Mouse (Mus musculus): ENCODE results near the gene Ttc41. TPM values are rescaled to one million over a fixed set of nuclear protein-coding genes. Genes with fewer than 3 reads are reported as not detected.
"Not testable (repeated sequence)": the region's sequence is repeated elsewhere in the genome, so short reads cannot be mapped to it uniquely, and the experiment has no call there.

Gene Ttc41
- polyA plus RNA-seq (2016; fragmentation: Nextera tagmentation; extraction: Ambion mirVana) = 2.1 and 2.5 TPM in 2 replicates

DNA sequence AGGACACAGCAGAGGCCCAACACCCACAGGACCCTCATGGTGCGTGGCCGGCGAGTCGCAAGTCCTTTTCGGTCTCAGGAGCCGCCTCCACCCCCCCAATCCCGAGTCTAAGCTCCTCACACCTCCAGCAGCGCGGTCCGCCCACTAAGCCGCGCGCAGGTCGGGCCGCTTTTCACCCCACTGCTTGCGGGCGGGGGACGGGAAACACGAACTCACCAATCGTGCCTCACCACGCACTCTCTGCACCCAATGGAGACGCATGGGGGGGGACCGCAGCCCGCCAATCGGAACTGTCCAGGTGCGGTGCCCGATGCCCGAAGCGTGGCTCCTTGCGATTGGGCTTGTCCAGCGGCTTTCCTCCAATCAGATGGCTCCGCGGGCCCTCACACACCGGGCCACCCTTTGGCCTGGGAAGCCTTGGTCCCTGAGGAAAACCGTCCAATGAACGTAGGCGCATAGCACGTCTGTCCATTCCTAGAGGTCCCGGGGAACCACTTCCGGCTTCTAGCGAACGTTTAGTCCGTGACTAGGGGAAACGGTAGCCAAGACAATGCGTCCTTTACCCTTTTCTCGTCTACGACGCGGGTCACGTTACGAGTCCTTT lies at the start of gene Ttc41, which contains the start of gene Hsp90b1:
TSS of gene Ttc41 (plus strand) at position 494 of the 604 bp plus-strand sequence.
TSS of gene Hsp90b1 (minus strand) at position 192 of the 604 bp plus-strand sequence.
- Histone ChIP-seq H3K27me3 (no peaks in the 10 kb centered on the region), H3K4me2 (peak within 1 kb of the TSS; percentile 95), H3K4me1 (replicated peaks) (peaks cover 38% of the 10 kb centered on the region), H3K27ac (peak within 1 kb of the TSS; percentile 94), H3K36me3 (peaks cover 36% of the 10 kb centered on the region), H3K9ac (replicated peaks) (peak within 1 kb of the TSS; percentile 91), H3K9me3 (no peaks in the 10 kb centered on the region), H3K4me3 (replicated peaks) (peak within 1 kb of the TSS; percentile 84)
- WGBS = under 1% methylated on average over 51 of the region's 51 CpGs
- ATAC-seq (ENCODE audit: insufficient number of reproducible peaks, insufficient read depth, low FRiP score, low TSS enrichment, low read depth) = peak; percentile 98

DNA sequence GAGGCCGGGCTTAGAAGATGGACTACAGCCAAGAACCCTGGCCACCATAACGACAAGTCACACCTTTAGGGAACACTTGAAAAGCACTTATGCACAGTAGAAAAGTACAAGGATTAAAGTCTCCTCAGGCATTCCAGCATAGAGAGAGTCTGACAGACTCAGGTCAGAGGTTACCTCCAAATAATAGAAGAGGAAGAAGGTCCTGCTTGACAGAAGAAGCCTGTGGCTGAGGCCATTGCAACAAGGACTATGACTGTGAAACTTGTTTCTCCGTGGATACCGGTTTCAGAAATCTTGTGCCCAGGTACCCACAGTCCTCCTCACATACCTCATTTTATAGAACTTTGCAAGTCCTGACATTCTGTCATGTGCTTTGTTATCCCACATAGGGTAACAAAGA lies 35.1 kb upstream of the Ttc41 start:
- H3K9me3 ChIP-seq; H3K4me2 ChIP-seq; H3K27me3 ChIP-seq; H3K4me3 ChIP-seq (replicated peaks); H3K4me1 ChIP-seq (replicated peaks); H3K36me3 ChIP-seq; H3K9ac ChIP-seq (replicated peaks); H3K27ac ChIP-seq; ATAC-seq (ENCODE audit: insufficient number of reproducible peaks, insufficient read depth, low FRiP score, low TSS enrichment, low read depth): not testable (repeated sequence)
- 80% methylated on average over 4 of the region's 4 CpGs for WGBS

DNA sequence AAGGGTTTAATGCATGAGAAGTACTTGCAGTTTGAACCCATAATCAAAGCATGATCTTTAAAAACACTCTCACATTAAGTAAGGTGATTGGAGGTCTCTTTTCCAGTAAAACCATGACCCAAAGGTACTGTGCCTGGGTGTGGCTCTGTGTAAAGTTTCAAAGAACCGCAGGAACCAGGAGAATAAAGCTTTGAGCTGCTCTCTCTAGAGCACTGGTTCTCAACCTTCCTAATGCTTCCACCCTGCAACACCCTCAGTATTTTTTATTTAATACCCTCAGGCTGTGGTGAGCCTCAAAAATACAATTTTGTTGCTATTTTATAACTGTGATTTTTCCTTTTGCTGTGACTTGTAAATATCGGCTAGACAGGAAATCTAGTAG lies 20.8 kb upstream of the Ttc41 start:
- 32% methylated on average over 2 of the region's 2 CpGs for WGBS
- H3K27me3 ChIP-seq; H3K9ac ChIP-seq (replicated peaks); H3K4me1 ChIP-seq (replicated peaks); H3K27ac ChIP-seq; H3K9me3 ChIP-seq; H3K36me3 ChIP-seq: not testable (repeated sequence)
- ATAC-seq (ENCODE audit: insufficient number of reproducible peaks, insufficient read depth, low FRiP score, low TSS enrichment, low read depth) = peak; percentile 54
- Histone ChIP-seq H3K4me3 (replicated peaks) (peak overlapping the region; percentile 64), H3K4me2 (peak overlapping the region; percentile 67)

DNA sequence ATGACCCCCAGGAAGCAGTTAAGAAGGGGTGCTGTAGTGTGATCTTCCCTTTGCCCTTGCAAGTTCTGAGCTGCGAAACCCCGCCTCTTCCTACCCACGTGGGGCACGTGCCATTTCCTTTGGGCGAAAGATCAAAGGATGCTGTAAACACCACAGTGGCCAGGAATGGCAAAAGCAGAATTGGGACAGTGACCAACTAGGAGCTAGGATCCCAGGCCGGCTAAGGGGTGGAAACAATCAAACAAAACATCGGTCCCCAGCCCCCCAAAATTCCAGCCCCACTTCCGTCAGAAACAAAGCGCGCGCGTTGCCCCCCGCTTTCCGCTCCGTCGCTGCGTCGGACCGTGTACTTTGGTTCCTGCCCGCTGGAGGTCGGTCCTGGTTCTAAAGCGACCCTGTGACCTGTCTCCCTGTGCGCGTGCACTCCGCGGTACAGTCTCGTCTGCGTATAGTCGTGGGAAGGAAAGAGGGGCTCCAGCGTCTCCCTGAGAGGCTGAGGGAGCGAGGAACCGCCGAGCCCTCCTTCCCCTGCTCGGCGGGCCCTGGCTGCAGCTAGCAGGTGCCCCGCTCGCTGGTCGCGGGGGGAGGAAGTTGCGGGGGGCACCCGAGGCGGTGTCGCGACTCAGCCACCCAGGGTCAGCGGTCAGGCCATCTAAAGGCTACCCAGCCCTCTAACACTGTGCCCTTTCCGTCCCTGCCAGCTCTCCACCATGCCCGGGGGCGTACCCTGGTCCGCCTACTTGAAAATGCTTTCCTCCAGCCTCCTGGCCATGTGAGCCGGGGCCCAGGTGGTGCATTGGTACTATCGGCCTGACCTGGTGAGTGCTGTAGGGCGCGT lies 20.2 kb upstream of the Ttc41 start:
- H3K4me2 ChIP-seq = peak overlapping the region; percentile 67
- ATAC-seq (ENCODE audit: insufficient number of reproducible peaks, insufficient read depth, low FRiP score, low TSS enrichment, low read depth) = peak; percentile 85
- peak overlapping the region; percentile 86 for H3K27ac ChIP-seq
- WGBS = under 1% methylated on average over 52 of the region's 53 CpGs
- H3K27me3 ChIP-seq; H3K4me1 ChIP-seq (replicated peaks); H3K36me3 ChIP-seq; H3K9me3 ChIP-seq: not testable (repeated sequence)
- peak overlapping the region; percentile 64 for H3K4me3 ChIP-seq (replicated peaks)
- peak overlapping the region; percentile 75 for H3K9ac ChIP-seq (replicated peaks)

DNA sequence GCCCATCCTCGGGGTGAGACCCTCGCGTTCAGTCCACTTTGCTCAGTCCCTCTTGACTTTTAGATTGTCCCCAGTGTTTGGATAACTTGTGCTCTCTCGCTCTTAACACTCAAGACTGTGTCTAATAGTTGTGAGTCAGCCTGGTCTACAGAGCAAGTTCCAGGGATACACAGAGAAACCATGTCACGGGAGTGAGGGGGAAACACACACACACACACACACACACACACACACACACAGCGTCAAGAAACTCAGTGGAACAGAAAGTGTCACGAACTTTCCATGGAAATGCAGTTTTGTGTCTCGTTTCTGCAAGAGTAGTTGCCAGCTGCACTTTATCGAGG lies 19.6 kb upstream of the Ttc41 start:
- H3K27me3 ChIP-seq; H3K9me3 ChIP-seq; H3K4me1 ChIP-seq (replicated peaks); H3K27ac ChIP-seq; ATAC-seq (ENCODE audit: insufficient number of reproducible peaks, insufficient read depth, low FRiP score, low TSS enrichment, low read depth): not testable (repeated sequence)
- H3K9ac ChIP-seq (replicated peaks) = peak overlapping the region; percentile 75
- 29% methylated on average over 9 of the region's 9 CpGs for WGBS
- peaks cover 14% of the 10 kb centered on the region for H3K36me3 ChIP-seq
- H3K4me2 ChIP-seq = peak overlapping the region; percentile 67
- H3K4me3 ChIP-seq (replicated peaks) = peak overlapping the region; percentile 64

DNA sequence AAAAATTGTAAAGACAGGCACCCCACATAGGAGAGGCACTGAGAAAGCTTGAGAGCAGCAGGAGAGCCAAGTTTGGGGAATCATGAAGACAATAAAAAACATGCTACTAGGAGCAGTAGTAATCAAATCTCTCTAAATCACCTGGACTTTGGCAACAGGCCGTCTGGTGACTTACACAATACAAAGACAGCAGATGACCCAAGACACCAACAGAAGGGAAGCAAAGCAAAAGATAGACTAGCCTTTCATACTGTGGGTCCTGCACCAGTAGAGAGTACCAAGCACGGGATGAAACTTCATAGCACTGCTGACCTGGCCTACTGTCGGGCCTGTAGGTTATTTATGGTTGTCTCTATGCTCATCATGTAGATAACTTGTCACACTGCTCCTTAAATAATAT lies 5.4 kb upstream of the Ttc41 start:
- Histone ChIP-seq H3K4me1 (replicated peaks) (peaks cover 50% of the 10 kb centered on the region), H3K4me3 (replicated peaks) (peak overlapping the region; percentile 17; the same call in 1 of the 2 replicates), H3K4me2 (peak overlapping the region; percentile 35), H3K27me3 (no peaks in the 10 kb centered on the region), H3K9me3 (no peaks in the 10 kb centered on the region), H3K27ac (no peak overlapping the region), H3K36me3 (peaks cover 79% of the 10 kb centered on the region), H3K9ac (replicated peaks) (no peak overlapping the region)
- no peak for ATAC-seq (ENCODE audit: insufficient number of reproducible peaks, insufficient read depth, low FRiP score, low TSS enrichment, low read depth)
- WGBS = 73% methylated on average over 3 of the region's 3 CpGs

DNA sequence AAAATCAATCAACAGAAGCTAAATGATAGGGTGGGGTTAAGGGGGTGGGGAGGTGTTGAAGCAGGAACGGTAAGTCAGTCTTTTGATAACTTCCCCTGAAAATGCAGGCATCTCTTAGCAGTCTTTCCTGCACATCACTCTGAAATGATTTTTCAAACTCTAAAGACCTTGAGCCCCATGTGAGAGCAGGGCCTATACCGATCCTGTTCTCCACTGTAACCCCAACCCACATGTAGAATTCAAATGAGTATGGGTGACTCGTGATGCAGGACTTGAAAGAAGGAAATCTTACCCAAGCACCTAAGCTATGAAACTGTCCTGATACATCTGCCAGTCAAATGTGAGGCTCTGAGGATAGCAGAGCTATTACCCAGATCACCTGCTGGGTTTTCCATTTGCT lies 4.6 kb upstream of the Ttc41 start:
- Histone ChIP-seq H3K9ac (replicated peaks) (peak overlapping the region; percentile 1; the same call in 1 of the 2 replicates), H3K4me3 (replicated peaks) (peak overlapping the region; percentile 17), H3K9me3 (no peaks in the 10 kb centered on the region)

DNA sequence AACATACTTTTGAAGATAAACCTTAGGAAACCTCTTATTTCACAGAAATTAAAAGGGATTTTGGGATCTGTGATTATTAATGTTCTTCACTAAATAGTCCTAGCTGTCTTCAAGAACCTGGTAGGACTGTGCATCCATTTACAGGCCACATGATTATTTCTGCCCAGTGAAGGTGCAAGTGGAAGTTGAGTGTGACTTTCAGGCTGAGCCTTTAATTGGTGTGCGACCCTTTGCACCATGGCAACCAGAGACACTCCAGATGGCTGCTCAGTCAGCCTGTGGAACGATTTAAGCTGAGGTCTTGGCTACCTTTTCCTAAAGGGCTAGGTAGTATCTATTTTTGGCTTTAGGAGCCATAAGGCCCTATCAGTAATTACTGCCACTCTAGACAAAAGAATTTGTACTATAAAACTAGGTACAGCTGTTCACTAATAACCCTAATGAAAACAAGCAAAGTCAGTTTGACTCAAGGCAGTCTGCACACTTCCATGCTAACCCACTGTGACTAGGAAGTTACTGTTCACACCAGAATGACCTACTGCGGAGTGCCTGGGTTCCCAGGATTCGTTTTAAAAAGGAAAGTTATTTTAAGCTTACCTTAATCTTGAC lies 3.2 kb upstream of the Ttc41 start:
- Histone ChIP-seq H3K27ac (no peak overlapping the region), H3K36me3 (peaks cover 65% of the 10 kb centered on the region), H3K27me3 (no peaks in the 10 kb centered on the region), H3K4me1 (replicated peaks) (peaks cover 53% of the 10 kb centered on the region), H3K4me3 (replicated peaks) (0 out of 2 replicates have a peak overlapping the region, but pooled peaks have one; percentile 4), H3K9me3 (no peaks in the 10 kb centered on the region), H3K4me2 (peak overlapping the region; percentile 95), H3K9ac (replicated peaks) (0 out of 2 replicates have a peak overlapping the region, but pooled peaks have one; percentile 37)
- ATAC-seq (ENCODE audit: insufficient number of reproducible peaks, insufficient read depth, low FRiP score, low TSS enrichment, low read depth) = no peak
- 48% methylated on average over 4 of the region's 4 CpGs for WGBS

More for the DNA sequence above, 4.6 kb upstream of the Ttc41 start:
- ATAC-seq (ENCODE audit: insufficient number of reproducible peaks, insufficient read depth, low FRiP score, low TSS enrichment, low read depth) = no peak
- Histone ChIP-seq H3K27me3 (no peaks in the 10 kb centered on the region), H3K4me1 (replicated peaks) (peaks cover 50% of the 10 kb centered on the region), H3K4me2 (peak overlapping the region; percentile 35), H3K36me3 (peaks cover 72% of the 10 kb centered on the region), H3K27ac (no peak overlapping the region)
- 73% methylated on average over 3 of the region's 3 CpGs for WGBS

DNA sequence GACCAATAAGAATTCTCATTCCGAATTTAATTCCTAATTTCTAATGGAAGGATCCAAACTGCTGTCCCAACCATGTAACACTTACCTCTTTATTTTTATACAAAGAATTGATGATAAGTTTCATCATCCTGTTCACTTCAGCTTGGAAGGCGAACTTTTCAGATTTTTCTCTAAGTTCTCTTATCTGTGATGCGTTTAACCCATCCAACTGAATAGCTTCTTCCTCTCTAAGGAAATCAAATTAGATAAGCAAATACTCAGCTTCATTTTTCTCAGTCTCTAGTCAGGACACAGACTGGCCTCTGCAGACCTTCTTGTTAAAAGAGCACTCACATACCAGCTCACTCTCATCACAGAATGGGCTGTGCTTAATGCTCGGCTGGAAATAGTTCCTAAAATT lies 2.2 kb upstream of the Ttc41 start:
- Histone ChIP-seq H3K9ac (replicated peaks) (peak overlapping the region; percentile 91), H3K27ac (no peak overlapping the region), H3K4me3 (replicated peaks) (peak overlapping the region; percentile 84), H3K27me3 (no peaks in the 10 kb centered on the region), H3K4me2 (peak overlapping the region; percentile 95), H3K4me1 (replicated peaks) (peaks cover 53% of the 10 kb centered on the region), H3K9me3 (no peaks in the 10 kb centered on the region), H3K36me3 (peaks cover 56% of the 10 kb centered on the region)
- no peak for ATAC-seq (ENCODE audit: insufficient number of reproducible peaks, insufficient read depth, low FRiP score, low TSS enrichment, low read depth)
- 73% methylated on average over 4 of the region's 4 CpGs for WGBS

DNA sequence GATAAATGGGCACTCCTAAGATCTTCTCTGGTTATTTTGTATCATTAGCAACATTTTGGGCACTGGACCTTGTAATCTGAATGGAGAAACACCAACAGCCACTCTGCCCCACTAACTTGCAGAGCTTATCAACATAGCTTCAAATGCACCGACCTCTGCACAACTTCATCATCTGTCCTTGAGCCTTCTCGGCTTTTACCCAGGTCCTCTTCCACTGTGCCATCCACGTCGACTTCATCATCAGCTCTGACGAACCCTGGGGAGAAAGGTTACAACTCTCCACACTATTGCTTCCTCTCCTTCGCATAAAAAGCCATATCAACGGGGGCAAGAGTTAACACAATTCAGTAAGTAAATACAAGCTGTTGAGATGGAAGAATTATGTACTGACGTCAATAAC lies 1.5 kb upstream of the Ttc41 start:
- H3K4me1 ChIP-seq (replicated peaks) = peaks cover 51% of the 10 kb centered on the region
- peak overlapping the region; percentile 91 for H3K9ac ChIP-seq (replicated peaks)
- H3K36me3 ChIP-seq = peaks cover 49% of the 10 kb centered on the region
- H3K4me2 ChIP-seq = peak overlapping the region; percentile 95
- WGBS = 8% methylated on average over 8 of the region's 8 CpGs
- H3K9me3 ChIP-seq = no peaks in the 10 kb centered on the region
- peak overlapping the region; percentile 85; the same call in 1 of the 2 replicates for H3K27ac ChIP-seq
- H3K27me3 ChIP-seq = no peaks in the 10 kb centered on the region
- peak overlapping the region; percentile 84 for H3K4me3 ChIP-seq (replicated peaks)
- no peak for ATAC-seq (ENCODE audit: insufficient number of reproducible peaks, insufficient read depth, low FRiP score, low TSS enrichment, low read depth)

DNA sequence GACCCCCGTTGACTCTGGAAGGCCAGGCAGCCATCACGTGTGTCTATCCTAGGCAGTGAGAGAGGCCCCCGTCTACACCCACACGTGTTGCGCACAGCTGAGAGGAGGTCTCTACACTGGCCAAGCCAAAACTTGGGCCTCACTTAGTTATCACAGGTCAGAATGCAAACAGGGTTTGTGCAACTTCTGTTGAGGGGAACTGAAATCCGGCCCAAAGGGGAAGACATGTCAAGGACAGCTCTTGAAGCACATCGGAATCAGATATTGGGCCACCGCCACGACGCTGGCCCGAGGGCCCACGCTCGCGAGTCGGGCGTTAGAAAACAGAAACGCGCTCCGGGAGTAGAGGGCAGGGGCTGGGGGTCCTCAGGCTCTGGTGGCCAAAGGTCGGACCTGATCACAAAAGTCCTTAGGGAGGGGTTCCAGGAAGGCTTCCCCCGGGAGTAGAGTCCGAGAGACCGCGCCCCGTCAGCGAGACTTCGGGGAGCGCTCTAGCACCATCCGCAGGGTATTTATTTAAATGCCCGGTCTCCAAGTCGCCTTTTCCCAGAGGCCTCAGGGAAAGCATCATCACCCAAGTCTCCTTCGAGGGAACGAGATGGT lies 921 bp upstream of the Ttc41 start:
- Histone ChIP-seq H3K4me2 (peak overlapping the region; percentile 95), H3K27me3 (no peaks in the 10 kb centered on the region), H3K4me1 (replicated peaks) (peaks cover 46% of the 10 kb centered on the region), H3K9me3 (no peaks in the 10 kb centered on the region), H3K27ac (peak overlapping the region; percentile 85), H3K36me3 (peaks cover 44% of the 10 kb centered on the region), H3K9ac (replicated peaks) (peak overlapping the region; percentile 91), H3K4me3 (replicated peaks) (peak overlapping the region; percentile 84)
- WGBS = under 1% methylated on average over 33 of the region's 33 CpGs
- no peak; the same call in none of the 2 replicates for ATAC-seq (ENCODE audit: insufficient number of reproducible peaks, insufficient read depth, low FRiP score, low TSS enrichment, low read depth)

Measured in limb, embryonic 12.5 days (tissue).